Mouse (Mus musculus) ES-CJ7 (cell line): ENCODE results near the gene Rnf123.

Experiments used
- DNase-seq: peaks from one replicate; pipeline ENCODE4 v3.0.0; 2011; ENCODE audit warnings: low read depth, low spot score

Rnf123 gene

DNA sequence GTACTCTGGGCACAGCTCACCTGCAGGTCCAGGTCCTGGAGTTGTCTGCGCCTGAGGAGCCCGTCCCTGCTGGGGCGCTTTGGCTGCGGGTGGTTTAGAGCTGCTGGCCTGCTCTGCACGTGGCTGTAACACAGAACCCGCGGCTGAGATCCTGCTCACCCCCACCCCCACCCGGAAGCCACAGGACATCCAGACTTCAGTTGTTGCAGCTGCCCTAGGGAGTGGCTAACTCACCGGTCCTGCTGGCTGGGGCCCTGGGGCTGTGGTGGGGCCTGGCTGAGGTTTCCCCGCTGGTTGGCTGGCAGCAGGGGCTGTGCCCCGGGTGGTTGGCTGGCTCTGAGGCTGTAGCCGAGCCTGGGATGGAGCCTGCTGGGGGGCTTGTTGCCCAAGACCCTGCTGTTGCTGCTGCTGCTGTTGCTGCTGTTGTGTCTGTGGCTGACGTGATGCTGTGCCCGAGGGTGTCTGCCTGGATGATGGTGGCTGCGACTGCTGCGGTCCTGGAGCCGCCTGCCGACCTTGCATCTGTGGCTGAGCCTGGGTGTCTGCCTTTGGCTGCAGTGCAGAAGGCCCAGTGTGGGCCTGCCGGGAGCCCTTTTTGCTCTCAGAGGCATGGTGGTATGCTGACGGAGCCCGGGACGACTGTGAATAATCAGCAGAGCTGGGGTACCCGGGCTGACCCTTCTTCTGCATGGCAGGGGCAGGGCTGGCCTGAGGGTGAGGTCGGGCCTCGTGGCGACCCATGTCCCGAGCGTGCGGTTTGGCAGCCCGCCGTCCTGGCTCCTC, 21.8 kb upstream of the Rnf123 start:
- DNase-seq: peak; percentile 77

DNA sequence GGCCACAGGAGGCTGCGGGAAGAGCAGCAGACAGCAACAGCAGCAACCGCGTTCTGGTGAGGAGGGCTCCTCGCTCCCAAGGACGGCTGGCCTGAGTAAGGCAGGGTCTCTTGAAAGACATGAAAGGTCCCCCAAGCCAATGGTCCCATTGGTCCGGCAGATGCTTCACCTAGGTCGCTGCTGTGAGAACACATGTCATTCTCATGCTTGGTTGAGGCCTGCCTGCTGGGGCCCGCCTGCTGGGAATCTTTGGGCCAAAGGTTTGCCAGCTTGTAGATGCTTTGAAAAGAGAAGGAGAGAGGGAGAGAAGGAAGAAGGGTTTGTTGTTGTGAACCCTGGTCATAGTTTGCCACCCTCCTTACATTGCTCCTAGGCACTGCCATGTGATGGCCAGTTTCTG, 16.5 kb upstream of the Rnf123 start:
- no peak for DNase-seq

DNA sequence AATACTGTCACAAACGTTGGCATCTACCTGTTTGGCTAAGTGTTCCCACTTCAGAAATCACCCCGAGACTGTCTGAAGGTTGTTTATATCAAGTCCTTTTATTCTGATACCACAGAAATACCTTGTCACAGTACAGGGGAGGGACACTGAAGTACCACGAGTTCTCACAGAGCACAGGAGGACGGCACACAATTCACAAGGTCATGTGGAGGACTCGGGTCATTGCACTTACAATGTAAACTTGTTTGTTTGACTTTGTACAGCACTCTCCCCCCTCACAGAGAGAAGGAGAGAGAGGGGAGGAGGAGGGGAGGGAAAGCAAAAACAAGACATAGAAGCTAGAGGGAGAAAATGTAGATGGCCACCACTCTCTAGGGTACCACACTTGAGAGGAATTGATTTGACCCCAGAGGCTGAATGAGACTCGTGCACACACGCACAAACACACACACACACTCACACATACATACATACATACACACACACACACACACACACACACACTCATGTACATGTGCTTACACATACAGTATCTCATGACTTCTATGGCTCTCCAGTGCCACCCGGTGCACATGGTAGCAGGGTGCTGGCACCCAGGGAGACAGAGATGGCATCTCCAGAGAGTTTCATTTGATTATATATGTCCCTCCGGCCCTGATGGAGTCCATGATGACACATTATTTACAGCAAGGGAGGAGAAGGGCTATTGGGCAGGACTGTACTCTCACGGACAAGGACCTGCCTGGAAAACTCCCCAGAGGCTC, 13.0 kb upstream of the Rnf123 start:
- DNase-seq: no peak

DNA sequence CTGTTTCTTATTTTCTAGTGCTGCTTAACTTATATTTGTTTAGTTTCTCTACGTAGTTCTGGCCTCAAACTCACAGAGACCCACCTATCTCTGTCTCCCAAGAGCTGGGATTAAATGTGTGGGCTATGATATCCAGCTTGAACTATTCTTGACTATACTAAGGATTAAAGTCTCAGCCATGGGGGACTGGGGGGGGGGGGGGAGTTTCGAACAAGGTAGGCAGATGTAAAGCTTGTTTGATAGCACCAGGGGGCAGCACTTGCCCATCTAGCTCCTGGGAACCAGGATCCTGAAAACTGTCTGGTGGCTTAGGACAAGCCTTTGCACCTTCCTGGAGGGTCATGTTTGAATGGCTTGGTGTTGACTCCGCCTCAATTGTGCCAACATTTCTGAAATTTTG, 12.4 kb upstream of the Rnf123 start:
- peak; percentile 78 for DNase-seq

DNA sequence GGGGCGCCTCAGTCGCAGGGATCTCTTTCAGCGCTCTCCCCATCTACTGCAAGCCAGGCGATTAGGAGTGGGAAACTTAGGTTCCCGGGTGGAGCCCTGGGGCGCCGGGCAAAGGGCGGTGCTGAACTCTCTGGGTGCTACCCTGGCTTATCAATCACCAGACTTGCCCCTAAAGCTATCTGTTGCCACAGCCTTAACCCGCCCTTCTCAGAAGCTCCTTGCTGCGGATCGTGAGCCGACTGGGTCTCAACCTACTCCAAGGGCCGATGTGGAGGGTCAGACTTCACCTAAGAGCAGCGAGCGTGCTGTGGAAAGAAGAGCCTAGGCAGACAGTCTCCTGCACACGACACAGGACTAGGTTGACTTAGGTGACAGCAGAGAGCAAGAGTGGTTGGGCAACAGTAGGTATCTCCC, 11.9 kb upstream of the Rnf123 start:
- no peak for DNase-seq

DNA sequence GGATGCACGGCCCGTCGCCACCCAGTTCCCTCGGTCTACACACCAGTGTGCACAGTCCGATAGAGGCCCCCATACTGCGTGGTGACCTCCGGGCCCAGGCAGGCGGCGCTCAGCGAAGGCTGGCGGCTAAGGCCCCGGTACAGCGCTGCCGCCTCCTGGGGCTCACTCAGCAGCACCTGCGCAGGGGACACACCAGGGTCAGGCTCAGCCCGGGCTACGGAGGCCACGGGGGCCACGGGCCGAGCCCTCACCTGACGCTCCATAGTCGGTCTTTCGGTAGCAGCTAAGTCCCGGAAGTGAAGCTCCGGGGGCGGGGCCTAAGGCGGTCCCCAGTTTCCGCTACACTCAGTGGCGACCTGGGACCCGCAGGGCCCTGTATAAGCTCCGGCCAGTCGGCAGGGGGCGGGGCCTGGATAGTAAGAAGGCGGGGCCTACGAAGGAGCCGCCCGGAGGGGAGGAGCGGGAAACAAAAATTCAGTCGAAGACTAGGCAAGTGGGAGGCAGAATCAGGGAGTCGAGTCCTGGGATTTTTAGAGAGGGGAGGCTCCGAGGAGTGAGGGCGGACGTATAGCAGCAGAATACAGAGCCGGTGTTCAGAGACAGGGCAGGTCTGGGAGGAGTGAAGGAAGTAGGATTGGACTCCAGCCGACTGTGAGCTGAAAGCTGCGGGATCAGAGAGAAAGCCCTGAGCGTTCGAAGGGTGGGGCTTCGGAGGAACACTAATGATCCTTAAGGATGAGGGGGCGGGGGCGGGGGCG, 11.2 kb upstream of the Rnf123 start, which contains the start of gene Apeh:
Gene Apeh, minus strand, starts transcription at position 423 of the 758 bp plus-strand sequence.
- peak; percentile 96 for DNase-seq

DNA sequence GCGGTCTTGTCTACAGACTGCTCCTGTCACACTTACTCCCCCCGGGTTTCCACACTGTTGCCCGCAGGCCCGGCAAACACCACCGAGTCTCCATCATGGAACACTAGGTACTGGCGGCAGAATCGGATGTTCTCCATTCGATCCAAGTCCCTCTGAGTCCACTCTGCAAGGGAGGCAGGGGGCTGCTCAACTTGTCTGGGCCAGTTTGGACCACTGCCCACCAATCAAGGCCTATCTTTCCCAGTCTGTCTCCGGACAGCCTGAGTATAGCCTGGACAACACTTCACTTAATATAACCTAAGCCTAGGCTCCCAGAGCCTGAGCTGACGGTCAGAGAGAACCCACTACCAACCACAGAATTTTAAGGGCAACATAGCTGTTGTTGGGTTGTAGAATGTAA, 10.4 kb upstream of the Rnf123 start:
- no peak for DNase-seq

DNA sequence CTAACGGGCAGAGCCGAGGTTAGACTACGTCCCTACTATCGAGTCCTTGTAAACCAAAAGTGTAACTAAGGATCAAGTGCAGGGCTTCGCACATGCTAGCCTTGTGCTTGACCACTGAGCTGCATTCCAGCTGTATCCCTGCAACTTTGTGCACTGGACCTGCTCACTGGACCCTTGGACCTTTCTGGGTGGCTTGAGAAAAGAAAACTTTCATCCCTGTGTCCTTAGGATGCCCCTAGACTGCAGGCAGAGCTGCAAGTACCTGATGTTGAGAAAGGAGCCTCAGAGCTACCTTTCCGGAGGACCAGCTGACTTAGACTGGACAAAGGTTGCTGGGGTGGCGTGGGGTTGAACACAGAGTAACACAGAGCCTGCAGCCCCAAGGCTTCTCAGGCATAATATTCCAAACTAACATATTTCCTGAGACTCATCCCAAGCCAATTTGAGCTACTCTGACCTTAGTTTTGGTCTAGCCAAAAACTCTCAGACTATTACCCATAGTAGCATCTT, 7.5 kb upstream of the Rnf123 start:
- DNase-seq: no peak

DNA sequence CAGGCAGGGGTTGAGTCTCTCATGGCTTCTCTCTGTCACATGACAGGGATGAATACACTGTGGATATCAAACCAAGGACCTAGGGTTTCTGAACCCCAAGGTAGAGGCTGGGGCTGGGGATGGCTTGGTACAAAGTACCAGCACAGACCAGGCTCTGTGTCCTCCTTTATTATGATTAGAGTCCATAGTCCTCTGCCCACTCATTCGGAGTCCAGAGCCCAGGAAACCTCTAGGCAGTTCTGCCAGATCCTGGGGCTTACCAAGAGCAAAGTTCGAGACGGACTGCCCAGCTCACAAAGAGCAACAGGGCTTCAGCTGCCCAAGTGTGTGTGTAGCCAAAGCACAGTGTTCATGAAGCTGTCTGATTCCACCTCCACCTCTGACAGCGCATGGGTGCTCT, 2.1 kb upstream of the Rnf123 start:
- no peak for DNase-seq

DNA sequence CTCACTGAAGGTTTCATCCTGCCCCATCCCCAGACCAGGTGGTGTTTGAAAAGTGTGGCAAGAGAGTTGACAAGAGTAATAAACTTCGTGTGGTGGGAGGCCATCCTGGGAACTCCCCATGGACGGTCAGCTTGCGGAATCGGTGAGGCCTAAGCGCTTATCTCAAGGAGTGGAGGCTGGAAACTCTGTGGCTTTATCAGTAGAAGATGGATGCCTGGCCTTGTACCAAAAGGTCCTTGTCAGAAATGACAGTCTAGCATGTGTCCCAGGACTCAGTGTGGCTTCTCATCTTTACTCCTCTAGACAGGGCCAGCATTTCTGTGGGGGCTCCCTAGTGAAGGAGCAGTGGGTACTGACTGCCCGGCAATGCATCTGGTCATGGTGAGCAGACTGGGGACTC, 415 bp upstream of the Rnf123 start:
- DNase-seq: no peak

DNA sequence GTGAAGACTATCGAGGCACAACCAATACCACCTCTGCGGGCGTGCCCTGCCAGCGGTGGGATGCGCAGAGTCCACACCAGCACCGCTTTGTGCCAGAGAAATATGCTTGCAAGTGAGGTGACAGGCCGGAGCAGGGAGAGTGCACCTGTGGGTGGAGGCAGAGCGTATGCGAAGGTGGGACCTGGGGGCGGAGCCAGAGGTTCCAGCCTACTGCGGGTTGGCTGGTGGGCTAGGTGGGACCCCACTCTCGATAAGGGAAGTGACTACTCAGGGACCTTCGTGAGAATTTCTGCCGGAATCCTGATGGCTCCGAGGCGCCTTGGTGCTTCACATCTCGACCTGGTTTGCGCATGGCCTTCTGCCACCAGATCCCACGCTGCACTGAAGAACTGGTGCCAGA, 597 bp downstream of the Rnf123 start:
- DNase-seq: peak; percentile 41

DNA sequence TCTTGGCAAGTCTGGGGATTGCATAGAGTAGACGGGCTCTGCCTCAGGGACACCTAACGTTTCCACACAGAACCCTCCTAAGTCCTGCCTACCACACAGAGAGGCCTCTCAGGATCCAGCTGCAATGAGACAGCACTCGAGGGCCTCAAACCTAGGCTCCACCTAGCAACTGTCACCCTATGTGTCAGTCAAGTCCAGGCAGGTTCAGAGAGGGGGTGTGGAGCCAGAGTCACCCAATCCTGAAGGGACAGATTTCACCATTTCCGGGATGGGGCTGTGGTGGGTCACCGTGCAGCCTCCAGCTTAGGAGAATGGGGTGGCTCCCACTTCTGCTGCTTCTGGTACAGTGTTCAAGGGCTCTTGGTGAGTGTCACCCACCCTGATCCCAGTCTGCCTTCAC, 3.0 kb downstream of the Rnf123 start, which contains the start of gene Mst1:
Gene Mst1, plus strand, starts transcription at position 269 of the 400 bp plus-strand sequence.
- no peak for DNase-seq

DNA sequence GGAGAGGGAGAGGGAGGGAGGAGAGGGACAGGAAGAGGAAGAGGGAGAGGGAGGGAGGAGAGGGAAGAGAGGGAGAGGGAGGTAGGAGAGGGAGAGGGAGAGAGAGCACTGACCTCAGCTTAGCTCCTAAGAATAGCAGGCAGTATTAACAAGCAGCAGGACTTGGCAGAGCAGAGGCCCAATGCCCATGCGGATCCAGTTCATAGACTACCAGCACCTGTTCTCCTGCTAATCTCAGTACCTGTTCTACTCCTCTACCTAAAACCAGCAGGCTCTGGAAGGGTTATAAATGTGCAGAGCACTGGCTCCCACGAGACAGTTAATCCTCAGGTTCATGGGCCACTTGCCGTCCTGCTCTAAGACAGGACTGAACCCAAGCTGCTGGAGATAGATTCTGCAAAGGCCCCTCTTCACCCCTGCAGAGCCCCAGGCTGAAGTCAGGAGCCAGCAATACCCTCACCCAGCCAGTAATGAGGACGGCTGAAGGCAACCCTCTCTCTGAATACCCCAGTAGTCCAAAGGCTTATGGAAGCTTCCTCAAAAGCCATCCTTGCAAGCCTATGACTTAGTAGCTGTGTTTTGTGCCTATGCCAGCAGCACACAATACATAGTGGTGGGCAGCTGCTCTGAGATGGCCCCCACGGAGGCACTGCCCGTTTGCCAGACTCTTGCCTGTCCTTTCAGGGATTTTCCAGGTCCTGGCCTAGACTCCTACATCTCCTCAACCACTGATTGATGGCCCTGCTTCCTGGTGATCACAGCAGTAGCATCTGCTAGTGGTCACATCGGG, 9.8 kb downstream of the Rnf123 start:
- DNase-seq: no peak

DNA sequence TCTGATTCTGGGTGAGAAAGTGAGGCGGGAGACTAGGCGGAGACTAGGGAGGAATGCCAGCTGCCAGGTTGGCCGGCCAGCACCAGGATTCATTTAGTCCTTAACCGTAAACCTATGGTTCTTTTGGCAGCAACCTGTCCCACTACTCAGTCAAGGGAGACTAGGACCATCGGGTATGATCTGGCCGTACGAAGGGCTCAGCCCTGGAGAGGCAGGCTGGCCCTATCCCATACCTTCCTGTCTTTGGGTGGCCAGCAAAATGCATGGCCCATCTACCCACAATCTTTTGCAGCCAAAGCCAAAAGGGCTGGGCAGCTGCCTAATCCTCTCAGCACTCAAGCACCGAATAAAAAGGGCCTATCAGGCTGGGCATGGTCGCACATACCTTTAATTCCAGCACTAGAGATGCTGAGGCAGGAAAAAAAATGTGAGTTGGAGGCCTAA, 10.6 kb downstream of the Rnf123 start:
- DNase-seq: no peak

DNA sequence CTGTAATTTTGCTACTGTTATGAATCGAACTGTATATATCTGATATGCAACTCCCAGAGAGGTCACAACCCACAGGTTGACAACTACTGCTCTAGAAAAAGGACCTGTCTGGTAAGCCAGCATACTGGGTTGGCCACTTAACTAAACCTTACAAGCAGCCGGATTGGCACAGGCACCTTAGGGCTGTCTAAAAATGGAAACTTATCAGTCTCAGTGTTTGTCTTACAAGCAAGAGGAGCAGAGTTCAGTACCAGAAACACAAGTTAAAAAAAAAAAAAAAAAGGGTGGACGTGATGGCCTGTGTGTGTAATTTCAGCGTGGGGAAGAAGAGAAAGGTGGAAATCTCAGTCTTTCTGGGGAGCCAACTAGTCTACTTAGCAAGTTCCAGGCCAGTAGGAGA, 11.3 kb downstream of the Rnf123 start:
- DNase-seq: no peak

DNA sequence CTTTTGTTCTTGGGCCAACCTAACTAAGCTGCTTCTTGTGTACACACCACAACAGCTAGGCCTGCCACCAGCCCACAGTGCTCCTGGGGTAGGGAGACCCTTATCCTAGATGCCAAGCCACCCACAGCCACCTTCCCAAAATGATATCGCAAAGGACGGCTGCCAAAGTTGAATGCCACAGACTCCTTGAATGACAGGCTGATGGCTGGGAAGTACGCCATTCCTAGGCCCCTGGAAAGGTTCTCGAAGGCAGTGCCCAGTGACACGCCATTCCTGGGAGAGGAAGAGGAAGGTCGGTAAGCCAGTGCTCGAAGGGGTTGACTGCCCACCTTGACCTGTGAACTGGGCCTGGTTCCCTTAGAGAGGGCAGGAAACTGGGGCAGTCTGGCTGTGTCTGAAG, 13.6 kb downstream of the Rnf123 start:
- no peak for DNase-seq

DNA sequence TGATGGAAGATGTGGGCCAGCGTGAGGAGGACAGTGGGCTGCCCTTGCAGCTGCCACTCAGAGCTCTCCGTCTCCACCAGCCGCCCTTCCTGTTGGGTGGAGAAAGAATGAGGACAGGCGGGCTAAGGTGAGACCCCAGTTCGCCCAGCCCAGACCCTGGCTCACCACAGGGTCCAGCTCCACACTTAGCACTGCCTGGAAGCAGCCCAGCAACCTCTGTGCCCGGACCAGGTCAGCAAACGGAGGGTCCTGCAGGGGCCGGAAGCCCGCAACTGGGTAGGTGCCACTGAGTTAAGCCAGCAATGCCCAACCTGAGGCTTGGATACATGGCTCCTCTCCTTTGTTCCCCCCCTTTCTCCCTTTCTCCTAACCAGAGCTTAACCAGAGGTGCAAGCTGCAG, 14.1 kb downstream of the Rnf123 start:
- no peak for DNase-seq

DNA sequence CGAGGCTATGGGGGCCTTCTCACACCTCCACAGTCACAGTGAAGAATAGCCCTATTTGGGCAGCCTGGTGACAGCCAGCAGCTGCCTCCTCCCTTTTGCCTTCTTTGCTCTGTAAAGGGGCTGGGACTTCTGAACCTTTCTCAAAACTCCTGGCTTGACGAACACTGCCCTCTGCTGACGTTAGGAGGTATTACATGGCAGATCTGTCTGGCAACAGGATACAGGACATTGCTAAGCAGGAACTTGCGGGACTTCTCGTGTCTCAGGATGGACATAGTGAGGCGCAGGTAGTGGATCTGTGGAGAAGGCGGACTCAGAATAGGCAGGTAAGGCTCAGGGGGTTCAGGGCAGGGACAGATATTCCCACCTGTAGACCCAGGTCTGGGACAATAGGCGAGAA, 15.2 kb downstream of the Rnf123 start:
- DNase-seq: peak; percentile 90

DNA sequence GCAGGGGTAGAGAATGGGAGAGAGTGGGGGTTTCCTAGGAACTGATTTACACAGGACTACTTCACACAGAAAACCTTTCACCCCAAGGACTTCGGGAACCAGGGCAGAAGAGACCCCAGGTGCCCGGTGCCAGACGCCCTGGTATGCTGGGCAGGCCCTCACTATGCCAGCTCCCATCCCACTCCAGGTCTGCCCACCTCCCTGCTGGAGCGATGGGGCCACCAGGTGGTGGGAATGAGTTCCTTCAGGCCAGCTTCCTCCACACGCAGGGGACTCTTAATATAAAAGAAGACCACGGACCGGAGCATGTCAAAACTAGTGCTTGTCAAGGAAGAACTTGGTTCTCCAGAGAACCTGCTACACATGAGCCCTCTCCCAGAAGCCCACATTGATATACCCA, 15.9 kb downstream of the Rnf123 start:
- DNase-seq: no peak

DNA sequence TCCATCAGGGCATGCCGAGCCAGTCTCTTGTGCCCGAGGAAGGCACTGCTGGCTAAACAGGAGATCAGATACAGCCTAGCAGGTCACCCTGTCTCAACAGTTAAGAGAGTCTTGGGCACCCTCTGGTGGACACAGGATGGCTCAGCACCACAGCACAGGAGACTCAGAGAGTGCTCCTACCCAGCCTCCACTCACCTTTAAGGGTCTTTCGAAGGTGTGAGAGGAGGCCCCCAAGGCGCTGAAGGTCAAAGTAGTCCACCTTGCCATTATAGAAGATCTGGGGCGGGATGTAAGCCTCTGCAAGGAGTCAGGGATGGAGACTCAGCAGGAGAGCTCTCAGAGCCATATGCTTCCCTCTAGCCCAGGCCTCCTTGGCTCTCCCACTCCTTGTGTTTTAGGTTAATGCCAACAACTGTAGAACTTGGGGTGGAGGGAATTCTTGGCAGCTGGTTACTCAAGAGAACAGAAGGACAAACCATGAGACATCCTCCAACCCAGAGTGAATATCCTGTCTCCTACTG, 17.6 kb downstream of the Rnf123 start:
- peak; percentile 73 for DNase-seq

DNA sequence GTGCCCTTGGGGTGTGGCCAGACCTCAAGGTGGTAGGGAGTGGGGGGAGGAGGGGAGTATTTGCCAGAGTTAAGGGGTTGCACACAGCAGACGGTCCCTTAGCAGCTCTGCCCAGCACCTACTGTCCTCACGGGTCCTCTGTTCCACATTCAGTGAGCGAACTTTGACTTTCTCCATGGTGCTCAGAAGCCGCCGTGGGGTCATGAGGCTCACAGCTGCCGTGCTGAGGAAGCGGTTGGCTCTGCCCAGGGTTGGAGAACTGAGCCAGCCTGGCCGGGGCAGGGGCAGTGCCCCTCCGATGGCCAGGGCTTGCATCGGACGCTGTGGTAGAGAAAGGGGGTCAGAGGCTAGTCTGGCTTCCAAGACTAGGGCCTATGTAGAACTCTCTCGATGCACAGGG, 19.8 kb downstream of the Rnf123 start:
- DNase-seq: no peak
